Mouse (Mus musculus) thymus, postnatal 25 days (tissue): ENCODE results near the gene Lactb.

Source experiments
- DNase-seq: peaks from one replicate; pipeline ENCODE4 v3.0.0; 2022

Lactb gene

GRCm38 (mm10) chr9:66975239-66975645 is at the start of gene Lactb:
TSS of gene Lactb (minus strand) at chr9:66975484.
- peak; percentile 94 for DNase-seq

DNA sequence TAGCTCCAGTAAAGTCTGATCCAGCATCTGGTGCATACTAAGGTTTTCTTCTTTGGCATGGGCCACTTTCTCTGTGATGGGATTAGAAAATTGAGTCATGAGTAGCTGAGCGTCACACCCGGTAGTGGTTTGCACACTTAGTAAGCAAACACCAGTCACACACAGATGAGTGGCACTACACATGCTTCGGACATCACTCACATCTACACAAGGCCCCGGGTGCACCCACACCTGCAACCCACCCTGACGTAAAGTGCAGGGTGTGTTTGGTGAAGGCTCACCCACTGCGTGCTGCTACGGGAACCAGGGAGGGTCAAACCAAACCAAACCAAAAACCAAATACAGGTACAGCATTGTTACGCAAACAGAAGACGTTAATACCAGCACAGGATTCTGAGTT is 48.1 kb upstream of the Lactb start:
- no peak for DNase-seq

DNA sequence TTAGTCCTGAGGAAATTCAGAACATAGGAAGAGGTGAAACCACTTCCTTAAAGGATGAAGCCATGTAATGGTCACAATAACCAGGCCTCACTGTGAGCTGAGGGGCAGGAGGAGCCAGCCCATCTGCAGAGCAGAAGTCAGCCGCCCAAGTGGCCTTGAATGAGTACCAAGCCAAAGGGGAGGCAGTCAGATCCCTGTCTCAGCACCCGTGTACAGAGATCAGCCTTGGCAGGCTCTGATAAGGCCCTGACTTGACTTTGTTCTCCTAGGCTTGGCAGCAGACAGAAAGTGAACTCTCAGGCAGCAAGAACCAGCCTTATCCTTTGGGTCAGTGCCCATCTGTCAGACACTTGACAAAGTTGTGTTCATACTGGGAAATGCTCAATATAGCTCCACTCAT is 44.8 kb upstream of the Lactb start:
- no peak for DNase-seq

DNA sequence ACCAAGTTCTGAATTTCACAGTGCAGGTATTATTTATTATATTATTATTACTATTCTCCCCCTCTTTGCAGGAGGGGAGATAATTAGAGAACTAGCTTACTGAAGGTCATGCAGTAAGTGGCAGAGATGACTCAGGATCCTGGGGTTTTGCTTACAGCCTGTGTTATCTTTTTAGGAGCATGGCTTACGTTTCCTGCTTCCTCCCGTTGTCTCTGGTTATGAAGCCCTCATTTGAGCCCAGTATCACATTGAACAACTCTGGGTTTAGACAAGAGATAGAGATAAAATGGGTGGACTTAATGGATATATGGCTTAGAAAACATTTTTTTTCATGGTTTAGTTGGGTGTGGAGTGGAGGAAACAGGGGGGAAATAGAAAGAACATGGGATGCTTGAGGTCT is 38.2 kb upstream of the Lactb start:
- no peak for DNase-seq

- no peak for DNase-seq
These were observed 37.2 kb upstream of the Lactb start for GRCm38 (mm10) chr9:67012470-67012869.

DNA sequence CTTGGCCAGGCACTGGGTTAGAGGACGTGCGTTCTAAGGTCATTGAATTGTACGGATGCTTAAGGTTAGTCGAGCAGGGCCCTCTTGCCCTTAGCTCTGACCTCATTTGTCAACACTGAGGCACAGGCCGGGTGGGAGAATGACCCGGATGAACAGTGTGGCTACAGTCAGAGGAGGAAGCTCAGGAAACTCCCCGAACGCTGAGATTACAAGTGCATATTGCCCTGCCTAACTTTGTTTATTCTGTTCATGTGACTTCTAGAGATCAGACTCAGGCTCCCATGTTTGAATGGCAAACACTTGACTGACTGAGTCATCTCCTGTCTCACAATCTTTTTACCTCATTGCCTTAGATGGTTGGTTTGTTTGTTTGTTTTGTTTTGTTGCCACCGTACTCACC is 36.2 kb upstream of the Lactb start:
- DNase-seq, result no peak

GRCm38 (mm10) chr9:67008781-67009180 is 33.5 kb upstream of the Lactb start:
- no peak for DNase-seq

DNA sequence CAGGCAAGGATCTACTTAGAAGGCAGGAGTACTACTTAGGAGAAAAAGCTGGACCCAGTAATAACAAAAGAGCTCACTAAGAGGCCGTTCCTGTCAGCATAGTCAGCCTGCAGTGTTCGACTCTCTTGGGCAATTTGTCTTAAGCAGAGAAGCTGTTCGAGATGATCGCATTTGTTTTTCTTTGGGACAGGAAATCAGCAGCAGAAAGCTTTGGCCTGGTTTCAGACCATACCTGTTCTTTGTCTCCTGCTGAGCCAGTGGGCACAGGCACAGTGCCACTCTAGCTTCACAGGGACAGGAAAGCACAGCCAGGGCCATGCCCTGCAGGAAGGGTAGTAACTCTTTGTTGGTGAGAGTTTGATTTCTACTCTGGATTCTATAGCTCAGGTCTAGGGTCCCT is 31.1 kb upstream of the Lactb start:
- DNase-seq, result no peak

- DNase-seq, result no peak
These were observed 30.0 kb upstream of the Lactb start for GRCm38 (mm10) chr9:67005161-67005742.

- no peak for DNase-seq
These were observed 28.4 kb upstream of the Lactb start for GRCm38 (mm10) chr9:67003656-67004055.

DNA sequence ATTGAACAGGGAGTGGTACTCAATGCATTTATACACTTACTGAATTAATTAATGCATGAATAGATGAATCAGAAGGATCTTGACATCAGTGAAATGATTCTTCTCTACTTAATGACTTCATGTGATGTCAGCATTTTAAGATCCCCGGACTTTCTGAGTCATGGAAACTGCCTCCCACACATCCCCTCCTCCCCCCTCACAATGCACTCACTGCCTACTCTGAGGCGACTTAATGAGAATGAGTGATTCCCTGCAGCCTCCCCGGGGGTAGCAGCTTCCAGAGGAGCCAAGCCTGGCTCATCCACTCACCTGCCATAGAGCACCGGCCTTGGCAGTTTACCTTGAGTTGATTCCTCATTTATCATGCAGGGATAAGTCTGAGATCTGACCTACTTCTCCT is 27.9 kb upstream of the Lactb start:
- no peak for DNase-seq

- DNase-seq, result no peak
These were observed 26.2 kb upstream of the Lactb start for GRCm38 (mm10) chr9:67001506-67001905.

- peak; percentile 66 for DNase-seq
These were observed 25.8 kb upstream of the Lactb start for GRCm38 (mm10) chr9:67001050-67001449.

DNA sequence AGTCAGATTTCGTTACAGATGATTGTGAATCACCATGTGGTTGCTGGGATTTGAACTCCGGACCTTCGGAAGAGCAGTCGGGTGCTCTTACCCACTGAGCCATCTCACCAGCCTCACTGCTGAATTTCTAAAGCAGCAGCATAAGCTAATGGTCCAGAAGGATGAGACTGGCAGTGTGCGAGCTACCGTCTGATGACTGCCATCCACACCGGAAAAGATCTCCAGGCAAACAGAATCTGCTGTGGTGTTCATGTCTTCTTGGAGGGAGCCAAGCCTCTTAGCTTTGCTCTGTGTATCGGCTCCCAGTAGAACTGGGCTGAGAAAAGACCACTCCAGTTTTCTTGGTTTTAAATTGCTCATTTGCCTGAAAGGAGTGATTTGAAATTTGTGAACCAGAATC is 24.4 kb upstream of the Lactb start:
- DNase-seq, result no peak

DNA sequence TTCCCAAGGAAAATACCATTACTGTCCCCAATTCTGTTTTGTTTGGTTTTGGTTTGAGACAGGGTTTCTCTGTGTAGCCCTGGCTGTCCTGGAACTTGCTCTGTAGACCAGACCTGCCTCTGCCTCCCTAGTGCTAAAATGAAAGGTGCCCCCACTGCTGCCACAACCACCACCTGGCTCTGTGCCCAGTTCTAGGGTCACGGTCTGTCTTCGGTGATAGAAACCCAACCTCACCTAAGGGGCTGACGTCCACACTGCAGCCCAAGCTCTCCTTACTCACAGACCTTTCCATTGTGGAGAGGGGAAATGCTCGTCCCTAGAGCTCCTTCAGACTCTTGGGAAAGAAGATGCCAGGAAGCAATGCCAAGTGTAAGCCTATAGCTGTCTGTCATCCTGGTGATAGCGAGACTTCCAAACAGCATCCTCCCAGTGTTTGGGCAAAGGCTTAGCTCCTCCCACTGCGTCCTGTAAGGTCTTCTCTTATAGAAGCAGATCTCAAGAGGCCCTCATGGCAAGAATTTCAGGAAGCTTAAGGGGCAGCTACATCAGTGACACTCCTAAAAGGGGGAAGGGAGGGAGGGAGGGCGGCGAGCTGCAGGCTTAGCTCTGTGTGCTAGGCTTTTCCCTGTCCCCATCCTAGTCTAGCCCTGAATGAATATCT is 16.6 kb upstream of the Lactb start:
- DNase-seq, result no peak

GRCm38 (mm10) chr9:66991021-66991749 is 15.9 kb upstream of the Lactb start:
- DNase-seq, result no peak

GRCm38 (mm10) chr9:66990046-66990445 is 14.8 kb upstream of the Lactb start:
- DNase-seq, result no peak

GRCm38 (mm10) chr9:66989581-66989980 is 14.3 kb upstream of the Lactb start:
- no peak for DNase-seq

GRCm38 (mm10) chr9:66988888-66989414 is 13.7 kb upstream of the Lactb start:
- DNase-seq, result no peak

DNA sequence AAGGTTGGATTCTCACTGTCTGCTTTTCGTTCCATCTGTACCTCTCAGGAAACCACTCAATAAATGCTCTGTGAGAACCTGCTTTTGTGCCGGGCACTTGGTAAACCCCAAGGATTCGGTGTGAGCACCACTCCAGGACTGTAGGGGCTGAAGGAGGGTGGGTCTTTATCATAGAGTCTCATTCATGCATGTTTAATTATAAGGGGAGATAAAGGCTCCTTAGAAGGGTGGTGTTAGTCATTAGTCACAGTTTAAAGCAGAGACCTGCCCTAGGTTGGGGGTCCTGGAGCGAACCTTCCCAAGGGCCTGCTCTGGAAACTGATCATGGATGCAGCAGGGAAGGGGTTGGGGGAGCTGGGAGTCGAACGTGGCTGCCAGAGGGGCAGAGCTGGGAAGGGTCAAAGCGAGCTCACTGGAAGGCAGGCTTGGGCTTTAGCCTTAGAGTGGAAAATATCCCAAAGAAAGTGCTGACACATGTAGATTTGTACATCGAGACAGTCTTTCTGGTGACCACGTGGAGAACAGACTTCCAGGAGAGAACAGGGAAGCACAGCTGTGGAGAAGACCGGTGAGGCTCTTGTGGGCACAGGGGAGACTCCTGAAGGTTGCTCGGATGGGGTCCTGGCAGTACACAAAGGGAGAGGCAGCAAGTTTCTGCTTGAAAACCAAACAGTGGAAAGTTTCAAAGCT is 13.1 kb upstream of the Lactb start:
- no peak for DNase-seq

GRCm38 (mm10) chr9:66985377-66985776 is 10.1 kb upstream of the Lactb start:
- peak; percentile 55 for DNase-seq

GRCm38 (mm10) chr9:66982085-66982484 is 6.8 kb upstream of the Lactb start:
- no peak for DNase-seq

- DNase-seq, result peak; percentile 78
These were observed 5.2 kb upstream of the Lactb start for GRCm38 (mm10) chr9:66980458-66980857.
